Comparison of ENCODE assay signal across 8 mouse cellular contexts in genomic region chr19:24029616-24030510, GRCm38 (mm10). TPM values are rescaled to one million over a fixed set of nuclear protein-coding genes. Genes with fewer than 3 reads are reported as not detected.
DNase-seq lines count a peak whose midpoint lies in the region; ATAC-seq lines count a peak whose summit lies in the region.

No protein-coding gene starts in this region.

- H3K9me3 ChIP-seq in embryonic facial prominence, embryonic 13.5 days, result no peaks in the 10 kb centered on the region
- no peaks in the 10 kb centered on the region for H3K9me3 ChIP-seq in midbrain, embryonic 15.5 days

- H3K27ac ChIP-seq in embryonic facial prominence, embryonic 13.5 days, result no peak overlapping the region
- peak overlapping the region; percentile 71; the same call in 1 of the 2 replicates for H3K27ac ChIP-seq in midbrain, embryonic 15.5 days

- ATAC-seq in embryonic facial prominence, embryonic 13.5 days (ENCODE audit: insufficient number of reproducible peaks, insufficient read depth, low FRiP score, low TSS enrichment, low read depth), result no peak
- ATAC-seq in midbrain, embryonic 15.5 days (replicated peaks), result peak; percentile 10; the same call in 1 of the 2 replicates

- intact Hi-C loops in heart, postnatal 10 days (cut with DNase I), result loop anchor here (2.0 to 5.0 kb wide), 3 partner anchors 33 to 247 kb away; no protein-coding TSS in a partner anchor

- WGBS in embryonic facial prominence, embryonic 13.5 days, result 14% methylated on average over 20 of the region's 20 CpGs
- 9% methylated on average over 20 of the region's 20 CpGs for WGBS in midbrain, embryonic 15.5 days

- peak overlapping the region; percentile 69 for H3K9ac ChIP-seq in embryonic facial prominence, embryonic 13.5 days
- peak overlapping the region; percentile 70 for H3K9ac ChIP-seq in midbrain, embryonic 15.5 days

- H3K4me3 ChIP-seq in embryonic facial prominence, embryonic 13.5 days, result peak overlapping the region; percentile 61
- H3K4me3 ChIP-seq in midbrain, embryonic 15.5 days, result peak overlapping the region; percentile 71

- peak overlapping the region; percentile 98 for H3K4me2 ChIP-seq in embryonic facial prominence, embryonic 13.5 days
- H3K4me2 ChIP-seq in midbrain, embryonic 15.5 days, result peak overlapping the region; percentile 95

- peaks cover 15% of the 10 kb centered on the region for H3K4me1 ChIP-seq in embryonic facial prominence, embryonic 13.5 days
- H3K4me1 ChIP-seq in midbrain, embryonic 15.5 days, result peaks cover 27% of the 10 kb centered on the region

- peak; percentile 56 for DNase-seq in ovary, postnatal 36 days (ENCODE audit: low spot score)
- DNase-seq in ovary, postnatal 10 days (ENCODE audit: low spot score), result no peak
- DNase-seq in heart, postnatal 10 days, result peak; percentile 73 to 76
- DNase-seq in kidney, postnatal 36 days, result peak; percentile 56 to 79
- DNase-seq in thymus, postnatal 36 days, result no peak
- no peak for DNase-seq in spleen, postnatal 10 days (ENCODE audit: low spot score in 2 of 2)

- no peaks in the 10 kb centered on the region for H3K36me3 ChIP-seq in embryonic facial prominence, embryonic 13.5 days
- no peaks in the 10 kb centered on the region for H3K36me3 ChIP-seq in midbrain, embryonic 15.5 days (replicated peaks)

- H3K27me3 ChIP-seq in embryonic facial prominence, embryonic 13.5 days, result peaks cover 71% of the 10 kb centered on the region
- peaks cover 21% of the 10 kb centered on the region for H3K27me3 ChIP-seq in midbrain, embryonic 15.5 days (replicated peaks)

RNA-seq across cellular contexts. Expression of gene Fam189a2, which starts 1.0 kb away (rescaled TPM):
- 0.47 and 0.48 TPM in 2 replicates for polyA plus RNA-seq in embryonic facial prominence, embryonic 13.5 days (2015; fragmentation: Nextera tagmentation; extraction: Ambion mirVana)
- total RNA-seq in heart, postnatal 10 days (2021), result 10 to 100 TPM; 66.0 to 76.8 TPM
- polyA plus RNA-seq in midbrain, embryonic 15.5 days (2015; fragmentation: Nextera tagmentation; extraction: Ambion mirVana), result 1.8 and 2.3 TPM in 2 replicates

Comparison
In these comparisons a context has a peak if more than half of its experiments do, and no peak if none do; other contexts are left out.
1. DNase-seq: peak in ovary, postnatal 36 days (single experiment), heart, postnatal 10 days (2 of 2) and kidney, postnatal 36 days (2 of 2); none in ovary, postnatal 10 days (single experiment), thymus, postnatal 36 days (0 of 2) and spleen, postnatal 10 days (0 of 2).